Mouse (Mus musculus) limb, embryonic 13.5 days (tissue): ENCODE results near the gene Aldh1a3. TPM values are rescaled to one million over a fixed set of nuclear protein-coding genes. Genes with fewer than 3 reads are reported as not detected.

Experiments used
- microRNA-seq: library from miRNA; unstranded; fragments of <30 nt; microRNA quantifications from one replicate; pipeline ENCODE4, GENCODE M21; 2016
- polyA plus RNA-seq: library from polyadenylated mRNA; unstranded; fragments of >200 nt; fragmentation: Nextera tagmentation; extraction: Ambion mirVana; gene quantifications from 2 replicates; pipeline ENCODE4 v1.2.1, GENCODE M21; 2015

Aldh1a3 gene
- polyA plus RNA-seq, 1 experiment from 2014 or later: 9.9 TPM

Small RNA genes within 50 kb of the gene (microRNA-seq; reads per million reads assigned to microRNA genes)
- gene Mir7057: not detected

Other genes starting within 250 kb of the Aldh1a3 start
- not detected in 2 replicates for gene Gm10974, start 61.6 kb downstream of the Aldh1a3 start, polyA plus RNA-seq
- gene Lrrk1, start 39.2 kb downstream of the Aldh1a3 start, polyA plus RNA-seq: 12.4 and 14.1 TPM in 2 replicates